Mouse (Mus musculus): ENCODE measurements around the gene Hspb1.

DNA sequence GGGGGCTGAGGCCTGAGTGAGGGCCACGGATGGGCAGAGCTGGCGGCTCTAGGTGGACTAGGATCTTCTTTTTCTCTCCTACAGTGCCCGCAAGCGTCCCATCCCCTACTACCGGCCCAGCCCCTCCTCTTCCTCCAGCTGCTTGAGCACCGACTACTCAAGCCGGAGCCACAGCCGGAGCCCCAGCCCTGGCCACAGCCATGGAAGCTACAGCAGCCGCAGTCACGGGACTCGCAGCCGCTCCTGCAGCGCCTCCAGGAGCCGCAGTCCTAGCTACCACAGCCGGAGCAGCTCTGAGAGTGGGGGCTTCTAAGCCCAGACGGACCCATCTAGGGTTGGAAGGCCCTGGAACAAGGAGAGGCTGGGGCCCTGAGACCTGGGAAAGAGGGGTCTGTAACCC is 14.7 kb upstream of the Hspb1 start:
- TF ChIP-seq USF1 (IDR thresholded peaks at IDR 0.05; ENCODE audit: low read depth) (no peak), MYOG (IDR thresholded peaks at IDR 0.05; ENCODE audit: control insufficient read depth, extremely low read depth, insufficient read length) (no peak), FOSL1 (IDR thresholded peaks at IDR 0.05; ENCODE audit: insufficient read depth, low read length, poor library complexity, severe bottlenecking) (no peak), CTCF (IDR thresholded peaks at IDR 0.05; ENCODE audit: control insufficient read depth, insufficient read depth, insufficient read length) (no peak)
